Mouse (Mus musculus): ENCODE data around the gene Cbx7.

GRCm38 (mm10) chr15:79936374-79936751, 34.6 kb downstream of the Cbx7 start:
- TF ChIP-seq ZC3H11A (IDR thresholded peaks at IDR 0.05; ENCODE audit: borderline replicate concordance, low read depth, low read length), result no peak
- no peak for TF ChIP-seq ZNF384 (IDR thresholded peaks at IDR 0.05; ENCODE audit: low read depth, low read length)
- no peak for TF ChIP-seq HCFC1 (IDR thresholded peaks at IDR 0.05; ENCODE audit: borderline replicate concordance, insufficient read depth, low read length)
- TF ChIP-seq MAFK (IDR thresholded peaks at IDR 0.05; ENCODE audit: insufficient read depth, low read depth, low read length), result no peak
